Mouse (Mus musculus) lung, adult 2 months (tissue): Measurements from ENCODE around the gene Ppt1. TPM values are rescaled to one million over a fixed set of nuclear protein-coding genes. Genes with fewer than 3 reads are reported as not detected.

ENCODE experiments used
- DNase-seq: peaks from one replicate; pipeline ENCODE4 v3.0.0; 2022
- H3K4me1 ChIP-seq: fragments of 200-500 bp; 2 replicates; pipeline ENCODE4 v1.6.1; 2011; ENCODE audit warnings: low read length; ENCODE audit not compliant: control insufficient read depth, insufficient read depth
- H3K4me3 ChIP-seq: fragments of 200-500 bp; replicated peaks from 2 replicates; pipeline ENCODE3; 2011; ENCODE audit warnings: low read depth, mild to moderate bottlenecking, control low read depth, low read length; ENCODE audit errors: extremely low read depth
- CTCF ChIP-seq: fragments of 200-500 bp; IDR thresholded peaks from 2 replicates; pipeline ENCODE4 v1.5.1; 2011; ENCODE audit warnings: mild to moderate bottlenecking, low read length, control low read depth; ENCODE audit not compliant: insufficient read depth
- POLR2A ChIP-seq: fragments of 200-500 bp; IDR thresholded peaks from 2 replicates; pipeline ENCODE4 v1.6.1; 2011; ENCODE audit warnings: low read depth, mild to moderate bottlenecking, control low read depth, low read length, borderline replicate concordance; ENCODE audit errors: extremely low read depth
- WGBS: fragments of 180-500 bp; shearing (Covaris S2); methylation state at CpG from one replicate; pipeline ENCODE4 v1.1.7; 2018; 5-methylcytosine and 5-hydroxymethylcytosine counted together
- polyA plus RNA-seq: library from polyadenylated mRNA; depleted of rRNA; stranded (reverse); fragments of >200 nt; gene quantifications from 2 replicates; pipeline ENCODE4 v1.2.3, GENCODE M21; 2012

The Ppt1 gene
- polyA plus RNA-seq, 1 experiment = 43.6 TPM

DNA sequence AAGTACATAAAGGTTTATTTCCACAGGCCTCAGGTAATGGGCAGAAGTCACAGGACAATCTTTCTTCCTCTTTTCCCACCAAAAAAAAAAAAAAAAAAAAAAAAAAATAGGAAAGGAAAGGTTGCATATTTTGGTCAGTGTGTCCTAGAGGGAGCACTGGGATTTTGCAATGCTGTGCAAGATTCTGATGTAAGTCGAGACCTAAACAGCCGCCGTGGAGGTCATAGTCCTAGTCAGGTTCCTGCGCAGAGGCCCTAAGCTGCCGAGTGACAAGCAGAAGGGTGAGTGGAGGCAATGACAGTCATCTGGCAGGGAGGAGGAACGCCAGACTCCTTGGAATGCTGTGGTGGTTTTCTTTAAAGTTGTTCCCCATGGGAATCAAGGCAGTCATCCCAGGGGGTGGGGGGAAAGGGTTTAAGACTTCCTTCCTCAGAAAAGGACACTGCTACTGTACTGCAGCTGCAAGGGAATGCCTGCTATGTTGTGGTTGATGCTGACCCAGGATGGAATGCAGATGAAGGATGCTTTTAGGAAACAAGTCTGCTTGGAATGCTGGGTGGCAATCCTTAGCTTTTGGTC is 23.1 kb downstream of the Ppt1 start:
- DNase-seq = no peak
- no peak for TF ChIP-seq CTCF
- no peak for TF ChIP-seq POLR2A
- 55% methylated on average over 6 of the region's 6 CpGs for WGBS
- no peak overlapping the region for H3K4me3 ChIP-seq
- no peaks in the 10 kb centered on the region for H3K4me1 ChIP-seq

DNA sequence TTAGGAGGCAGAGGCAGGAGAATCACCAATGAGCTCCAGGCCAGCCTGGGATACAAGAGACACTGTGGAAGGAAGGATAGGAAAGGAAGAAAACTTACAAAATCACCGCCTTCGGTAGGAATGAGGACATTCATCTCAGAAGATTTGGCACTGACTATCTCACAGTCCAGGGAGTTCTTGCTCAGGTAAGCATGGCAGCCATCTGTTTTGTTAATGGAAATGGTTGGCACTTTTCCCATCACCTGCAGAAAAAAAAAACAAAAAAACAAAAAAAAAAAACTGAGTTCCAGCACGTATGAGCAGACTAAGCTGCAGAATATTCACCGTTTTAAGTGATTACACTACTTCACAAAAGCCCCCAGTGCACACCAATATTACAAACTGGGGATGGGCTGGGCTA is 25.8 kb downstream of the Ppt1 start:
- TF ChIP-seq CTCF = no peak
- no peak for TF ChIP-seq POLR2A
- 90% methylated on average over 4 of the region's 4 CpGs for WGBS
- Histone ChIP-seq H3K4me1 (no peaks in the 10 kb centered on the region), H3K4me3 (no peak overlapping the region)
- no peak for DNase-seq

DNA sequence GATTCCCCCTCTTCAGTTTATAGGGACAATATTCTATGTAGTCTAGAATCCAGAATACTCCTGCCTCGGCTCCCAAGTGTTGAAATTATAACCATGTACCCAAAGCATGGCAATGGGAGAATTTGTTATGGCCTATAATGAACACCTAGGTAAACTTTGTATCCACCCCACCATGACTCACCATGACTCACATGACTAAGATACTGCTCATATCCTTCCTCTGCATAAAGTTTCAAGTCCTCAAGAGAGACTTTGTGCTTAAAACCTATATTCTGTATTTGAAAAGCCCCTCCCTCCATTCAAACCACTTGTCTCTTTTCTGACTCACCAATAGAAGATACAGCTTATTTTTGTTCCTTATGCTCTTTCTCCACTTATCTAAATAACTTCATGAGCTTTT is 32.0 kb downstream of the Ppt1 start:
- 90% methylated on average over 1 of the region's 1 CpGs for WGBS
- TF ChIP-seq CTCF (no peak), POLR2A (no peak)

DNA sequence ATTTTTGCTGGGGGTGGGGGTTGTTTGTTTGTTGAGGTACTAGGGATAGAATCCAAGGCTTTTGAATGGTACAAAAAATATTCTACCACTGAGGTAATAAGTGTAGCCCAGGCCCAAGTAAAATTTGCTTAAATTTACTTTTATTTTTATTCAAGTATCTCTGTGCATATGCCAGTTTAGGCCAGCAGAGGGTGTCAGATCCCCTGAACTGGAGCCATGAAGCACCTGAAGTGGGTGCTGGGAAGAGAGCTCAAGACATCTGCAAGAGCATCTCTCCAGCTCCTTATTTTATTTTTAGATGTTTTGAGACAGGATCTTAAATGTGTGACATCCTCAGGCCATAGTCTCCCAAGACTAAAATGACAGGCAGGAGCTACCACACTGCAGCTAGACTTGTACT is 34.0 kb downstream of the Ppt1 start:
- TF ChIP-seq CTCF (peak; percentile 53), POLR2A (no peak)
- H3K4me3 ChIP-seq = no peak overlapping the region
- no peak for DNase-seq
- peaks cover 15% of the 10 kb centered on the region for H3K4me1 ChIP-seq

More for the DNA sequence above, 32.0 kb downstream of the Ppt1 start:
- no peak overlapping the region for H3K4me3 ChIP-seq
- H3K4me1 ChIP-seq = peaks cover 4% of the 10 kb centered on the region
- no peak for DNase-seq

DNA sequence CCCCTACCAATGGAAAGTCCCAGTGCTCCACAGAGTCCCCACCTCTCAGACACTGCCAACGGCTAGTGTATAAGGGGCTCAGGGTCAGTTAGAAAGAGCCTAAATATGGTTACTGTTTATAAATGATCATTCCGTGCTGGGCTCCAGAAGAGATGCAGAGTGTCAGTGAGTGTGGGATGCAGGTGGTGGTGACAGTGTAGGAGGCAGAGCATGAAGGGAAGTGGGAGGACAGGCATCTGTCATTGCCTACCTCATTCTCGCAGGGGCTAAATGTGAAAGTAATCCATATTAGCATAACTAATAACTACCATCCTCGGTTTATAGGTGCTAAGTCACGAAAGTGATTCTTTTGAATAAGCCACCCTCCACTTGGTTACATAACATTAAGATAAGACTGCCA is 34.7 kb downstream of the Ppt1 start:
- Histone ChIP-seq H3K4me1 (peaks cover 16% of the 10 kb centered on the region), H3K4me3 (no peak overlapping the region)
- 71% methylated on average over 5 of the region's 5 CpGs for WGBS
- TF ChIP-seq CTCF = no peak
- no peak for DNase-seq

DNA sequence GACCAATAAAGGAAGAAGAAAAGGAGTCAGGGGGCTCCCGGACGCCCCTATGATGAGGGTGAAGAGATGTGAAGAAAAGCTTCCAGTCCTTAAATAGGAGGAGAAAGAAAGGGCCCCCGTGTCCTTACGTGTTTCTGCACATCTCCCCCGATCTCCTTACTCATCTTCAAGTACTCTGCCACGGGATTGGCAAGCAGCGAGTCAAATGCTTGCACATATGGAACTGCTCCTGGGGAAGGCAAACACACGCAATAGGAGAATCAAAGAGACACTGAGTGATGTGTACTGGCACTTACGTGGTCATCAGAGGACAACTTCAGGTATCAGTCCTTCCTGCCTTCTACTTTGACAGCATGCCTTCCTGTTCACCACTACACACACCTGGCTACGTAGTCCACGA is 35.2 kb downstream of the Ppt1 start:
- DNase-seq = no peak
- H3K4me1 ChIP-seq = peaks cover 16% of the 10 kb centered on the region
- TF ChIP-seq POLR2A (no peak), CTCF (no peak)
- WGBS = 90% methylated on average over 11 of the region's 11 CpGs
- H3K4me3 ChIP-seq = no peak overlapping the region

DNA sequence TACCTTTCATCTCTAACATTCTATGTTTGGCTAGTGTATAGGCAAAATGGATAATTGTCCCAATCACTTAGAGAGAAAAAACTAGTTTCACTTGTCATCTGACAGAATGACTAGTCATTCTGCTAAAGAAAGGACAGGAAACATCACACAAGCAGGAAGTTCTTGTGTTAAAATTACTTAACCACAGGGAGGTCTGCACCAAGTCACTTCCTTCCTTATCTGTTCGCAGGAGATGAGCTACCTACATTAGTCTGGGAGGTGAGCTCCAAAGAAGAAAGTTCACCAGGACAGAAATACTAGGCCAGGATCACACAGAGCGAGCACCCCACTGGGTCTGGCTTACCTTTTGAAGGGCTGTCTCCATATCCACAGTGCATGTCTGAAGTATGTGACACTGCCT is 35.9 kb downstream of the Ppt1 start:
- no peak for DNase-seq
- 53% methylated on average over 2 of the region's 2 CpGs for WGBS
- Histone ChIP-seq H3K4me1 (peaks cover 16% of the 10 kb centered on the region), H3K4me3 (no peak overlapping the region)
- no peak for TF ChIP-seq CTCF
- TF ChIP-seq POLR2A = no peak

DNA sequence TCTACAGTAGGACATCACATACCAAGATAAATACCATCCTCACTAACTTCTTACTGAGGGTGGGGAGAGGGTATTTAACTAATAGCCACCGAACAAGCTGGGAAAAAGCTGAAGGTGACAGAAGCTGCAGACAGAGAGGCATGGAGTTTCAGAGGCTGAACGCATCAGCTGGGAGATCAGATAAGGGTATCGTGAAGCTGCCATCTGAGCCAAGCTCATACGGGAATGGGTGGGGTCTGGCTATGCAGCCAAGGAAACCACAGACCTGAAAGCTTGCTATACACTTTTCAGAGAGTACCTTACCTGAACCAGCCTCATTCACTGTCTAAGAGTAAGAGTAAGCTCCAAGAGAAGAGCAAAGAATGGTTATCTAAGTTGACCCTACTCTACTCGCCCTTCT is 37.0 kb downstream of the Ppt1 start:
- no peak for TF ChIP-seq POLR2A
- TF ChIP-seq CTCF = no peak
- no peak overlapping the region for H3K4me3 ChIP-seq
- DNase-seq = no peak
- peaks cover 16% of the 10 kb centered on the region for H3K4me1 ChIP-seq
- WGBS = 41% methylated on average over 5 of the region's 5 CpGs

DNA sequence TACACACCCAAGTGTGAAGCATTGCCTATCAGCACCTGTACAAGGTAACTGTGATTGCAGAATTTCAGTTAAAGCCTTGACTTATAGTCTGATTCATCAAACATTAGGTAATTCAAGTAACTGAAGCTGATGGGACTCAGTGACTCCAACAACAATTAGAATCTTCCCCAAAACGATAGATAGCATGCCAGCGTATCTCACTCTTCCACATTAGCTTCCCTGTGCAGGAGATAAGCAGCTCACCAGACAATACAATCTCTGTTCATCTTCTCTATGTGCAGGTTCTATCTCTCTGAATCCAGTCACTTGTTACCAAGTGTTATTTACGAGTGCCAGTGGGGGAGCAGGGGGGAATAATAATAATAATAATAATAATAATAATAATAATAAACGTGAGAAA is 37.5 kb downstream of the Ppt1 start:
- WGBS = 58% methylated on average over 4 of the region's 4 CpGs
- Histone ChIP-seq H3K4me1 (peaks cover 18% of the 10 kb centered on the region), H3K4me3 (no peak overlapping the region)
- TF ChIP-seq POLR2A (no peak), CTCF (no peak)
- DNase-seq = no peak

DNA sequence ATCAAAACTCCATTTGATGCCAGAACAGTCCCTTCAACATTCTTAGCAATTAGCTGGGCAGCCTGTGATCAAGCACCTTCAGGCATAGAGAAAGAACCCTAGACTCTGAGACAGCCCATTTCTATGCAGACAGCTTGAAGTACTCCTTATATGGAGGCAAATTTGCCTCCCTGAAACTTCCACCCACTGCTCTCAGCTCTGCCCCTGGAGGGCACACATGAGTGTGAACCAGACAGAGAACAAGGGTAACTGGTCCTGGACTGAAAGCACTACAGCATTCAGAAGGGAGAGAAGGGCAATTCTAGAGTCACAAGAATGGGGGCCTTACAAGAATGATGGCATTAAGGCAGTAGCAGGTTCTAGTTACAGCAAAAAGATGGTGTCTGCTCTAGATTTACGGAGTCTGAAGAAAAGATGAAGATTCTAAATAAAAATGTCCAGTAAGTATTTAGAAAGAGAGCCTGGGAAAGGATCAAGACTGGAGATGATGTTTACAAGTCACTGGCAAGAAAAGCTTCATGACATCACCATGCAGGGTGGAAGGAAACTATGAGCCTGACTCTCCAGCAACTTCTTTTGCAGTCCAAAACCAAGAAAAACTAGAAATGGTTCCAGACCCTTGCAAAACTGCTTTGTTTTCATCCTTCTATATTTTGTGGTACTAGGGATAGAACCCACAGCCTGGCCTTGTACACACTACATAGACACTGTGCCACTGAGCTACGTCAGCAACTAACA is 42.5 kb downstream of the Ppt1 start:
- WGBS = 38% methylated on average over 2 of the region's 2 CpGs
- Histone ChIP-seq H3K4me1 (peaks cover 24% of the 10 kb centered on the region), H3K4me3 (no peak overlapping the region)
- TF ChIP-seq CTCF = no peak
- TF ChIP-seq POLR2A = no peak
- no peak for DNase-seq
